Comparison of ENCODE assay signal across 31 mouse cellular contexts in genomic region chr3:58924027-58924426, GRCm38 (mm10). TPM values are rescaled to one million over a fixed set of nuclear protein-coding genes. Genes with fewer than 3 reads are reported as not detected.
DNase-seq lines count a peak whose midpoint lies in the region; ATAC-seq and TF ChIP-seq lines count a peak whose summit lies in the region.
"Had no signal": no experiment of that assay in that cellular context is flagged by ENCODE, and none has a peak within 500 bp of the region (broad histone marks: within the 10 kb centered on the region; RNA-seq: fewer than 3 reads in every experiment).

No protein-coding gene starts in this region.

- no peak overlapping the region for H3K9ac ChIP-seq in kidney, embryonic 15.5 days
- H3K9ac ChIP-seq in midbrain, embryonic 14.5 days (replicated peaks; ENCODE audit: low read length) = no peak overlapping the region
- no peak overlapping the region for H3K9ac ChIP-seq in midbrain, embryonic 16.5 days (ENCODE audit: low read depth, low read length)
- H3K9ac ChIP-seq: embryonic facial prominence, embryonic 15.5 days; forebrain, postnatal 0 days; heart, embryonic 13.5 days; hindbrain, embryonic 12.5 days; liver, embryonic 15.5 days; neural tube, embryonic 12.5 days had no signal

- ATAC-seq in kidney, embryonic 15.5 days (replicated peaks; ENCODE audit: low FRiP score) = 0 out of 2 replicates have a peak, but pooled peaks have one; percentile 23
- ATAC-seq in midbrain, embryonic 14.5 days (ENCODE audit: low FRiP score, low TSS enrichment) = no peak
- no peak for ATAC-seq in midbrain, embryonic 16.5 days
- ATAC-seq: forebrain, postnatal 0 days had no signal

- H3K36me3 ChIP-seq in kidney, embryonic 15.5 days = no peaks in the 10 kb centered on the region
- no peaks in the 10 kb centered on the region for H3K36me3 ChIP-seq in midbrain, embryonic 14.5 days (ENCODE audit: control insufficient read depth, insufficient read depth, low read length)
- H3K36me3 ChIP-seq in midbrain, embryonic 16.5 days (ENCODE audit: control insufficient read depth, insufficient read depth, low read length) = no peaks in the 10 kb centered on the region
- H3K36me3 ChIP-seq: embryonic facial prominence, embryonic 15.5 days; heart, embryonic 13.5 days; hindbrain, embryonic 12.5 days; limb, embryonic 10.5 days; liver, embryonic 15.5 days; neural tube, embryonic 12.5 days had no signal

- no peak overlapping the region for H3K4me3 ChIP-seq in cerebellum, adult 2 months (replicated peaks; ENCODE audit: insufficient read depth, low read depth, low read length)
- no peak overlapping the region for H3K4me3 ChIP-seq in kidney, embryonic 15.5 days (replicated peaks)
- no peak overlapping the region for H3K4me3 ChIP-seq in midbrain, embryonic 14.5 days (replicated peaks; ENCODE audit: low read depth, low read length)
- no peak overlapping the region for H3K4me3 ChIP-seq in midbrain, embryonic 16.5 days (ENCODE audit: low read depth, low read length)
- H3K4me3 ChIP-seq: embryonic facial prominence, embryonic 15.5 days; heart, adult 2 months; heart, embryonic 13.5 days; hindbrain, embryonic 12.5 days; left cerebral cortex, adult 2 months; limb, embryonic 10.5 days; liver, embryonic 15.5 days; neural tube, embryonic 12.5 days had no signal

- no peak for TF ChIP-seq CTCF in cerebellum, adult 2 months (IDR thresholded peaks at IDR 0.05; ENCODE audit: borderline replicate concordance, insufficient read depth, low read depth, low read length)

- H3K4me1 ChIP-seq in cerebellum, adult 2 months (ENCODE audit: control insufficient read depth, insufficient read depth, low read length) = no peaks in the 10 kb centered on the region
- H3K4me1 ChIP-seq in kidney, embryonic 15.5 days = peaks cover 10% of the 10 kb centered on the region; the same call in 1 of the 2 replicates
- no peaks in the 10 kb centered on the region for H3K4me1 ChIP-seq in midbrain, embryonic 14.5 days (ENCODE audit: control insufficient read depth, insufficient read depth, low read length)
- no peaks in the 10 kb centered on the region for H3K4me1 ChIP-seq in midbrain, embryonic 16.5 days (ENCODE audit: control insufficient read depth, insufficient read depth, low read length)
- H3K4me1 ChIP-seq: embryonic facial prominence, embryonic 15.5 days; heart, embryonic 13.5 days; hindbrain, embryonic 12.5 days; liver, embryonic 15.5 days; neural tube, embryonic 12.5 days had no signal

- H3K9me3 ChIP-seq in kidney, embryonic 15.5 days (replicated peaks) = no peaks in the 10 kb centered on the region
- H3K9me3 ChIP-seq in midbrain, embryonic 14.5 days (ENCODE audit: control insufficient read depth, low read length) = no peaks in the 10 kb centered on the region
- no peaks in the 10 kb centered on the region for H3K9me3 ChIP-seq in midbrain, embryonic 16.5 days (replicated peaks; ENCODE audit: control insufficient read depth, low read length, poor library complexity, severe bottlenecking)
- H3K9me3 ChIP-seq: embryonic facial prominence, embryonic 15.5 days; limb, embryonic 10.5 days; liver, embryonic 15.5 days had no signal

- peak; percentile 59 for DNase-seq in cerebellum, postnatal 10 days
- no peak for DNase-seq in cerebellum, adult 2 months
- DNase-seq in kidney, postnatal 36 days = no peak
- DNase-seq in midbrain, embryonic 14.5 days = peak; percentile 23
- no peak for DNase-seq in embryo, embryonic 10.5 days (ENCODE audit: low spot score)
- DNase-seq: adrenal gland, postnatal 25 days; cerebellum, adult 9-11 months; embryo, embryonic 11 days; forebrain, postnatal 0 days; gastrocnemius, postnatal 36 days; heart, adult 2 months; heart, postnatal 14 days; kidney, adult 2 months; layer of hippocampus, adult 9-11 months; liver; right cerebral cortex, adult 18-20 months; right cerebral cortex, postnatal 4 days; thymus, postnatal 25 days had no signal

- H3K4me2 ChIP-seq in kidney, embryonic 15.5 days = no peak overlapping the region
- no peak overlapping the region for H3K4me2 ChIP-seq in midbrain, embryonic 14.5 days (ENCODE audit: low read length)
- H3K4me2 ChIP-seq in midbrain, embryonic 16.5 days (ENCODE audit: low read length) = no peak overlapping the region
- H3K4me2 ChIP-seq: embryonic facial prominence, embryonic 15.5 days; heart, embryonic 13.5 days; hindbrain, embryonic 12.5 days; liver, embryonic 15.5 days; neural tube, embryonic 12.5 days had no signal

- no peak for TF ChIP-seq POLR2A in cerebellum, adult 2 months (IDR thresholded peaks at IDR 0.05; ENCODE audit: borderline replicate concordance, insufficient read depth, low read length)

- no peak overlapping the region for H3K27ac ChIP-seq in cerebellum, adult 2 months (ENCODE audit: insufficient read depth, low read length)
- no peak overlapping the region for H3K27ac ChIP-seq in kidney, embryonic 15.5 days
- H3K27ac ChIP-seq in midbrain, embryonic 14.5 days (replicated peaks; ENCODE audit: low read depth, low read length) = no peak overlapping the region
- H3K27ac ChIP-seq in midbrain, embryonic 16.5 days (ENCODE audit: low read length) = no peak overlapping the region
- H3K27ac ChIP-seq: embryonic facial prominence, embryonic 15.5 days; heart, adult 2 months; heart, embryonic 13.5 days; hindbrain, embryonic 12.5 days; left cerebral cortex, adult 2 months; limb, embryonic 10.5 days; liver, embryonic 15.5 days; macrophage; neural tube, embryonic 12.5 days had no signal

- H3K27me3 ChIP-seq in cerebellum, adult 2 months (ENCODE audit: control insufficient read depth, insufficient read depth, low read length) = no peaks in the 10 kb centered on the region
- H3K27me3 ChIP-seq in kidney, embryonic 15.5 days = no peaks in the 10 kb centered on the region
- no peaks in the 10 kb centered on the region for H3K27me3 ChIP-seq in midbrain, embryonic 14.5 days (ENCODE audit: control insufficient read depth, insufficient read depth, low read length)
- no peaks in the 10 kb centered on the region for H3K27me3 ChIP-seq in midbrain, embryonic 16.5 days (ENCODE audit: control insufficient read depth, insufficient read depth, low read depth, low read length)
- H3K27me3 ChIP-seq: embryonic facial prominence, embryonic 15.5 days; heart, embryonic 13.5 days; hindbrain, embryonic 12.5 days; liver, embryonic 15.5 days; neural tube, embryonic 12.5 days had no signal

- 31% methylated on average over 7 of the region's 7 CpGs for WGBS in cerebellum, adult 2 months
- WGBS in kidney, embryonic 15.5 days = 40% methylated on average over 7 of the region's 7 CpGs
- 46% methylated on average over 7 of the region's 7 CpGs for WGBS in midbrain, embryonic 14.5 days
- WGBS in midbrain, embryonic 16.5 days = 57% methylated on average over 7 of the region's 7 CpGs

RNA-seq across cellular contexts. Expression of gene Clrn1, which starts 38.9 kb away (rescaled TPM):
- 0.61 and 0.81 TPM in 2 replicates for polyA plus RNA-seq in cerebellum, adult 2 months (2012; rRNA removed)
- 3.7 and 4.6 TPM in 2 replicates for polyA plus RNA-seq in kidney, embryonic 15.5 days (2015; fragmentation: Nextera tagmentation; extraction: Ambion mirVana)
- 0.51 and 0.63 TPM in 2 replicates for polyA plus RNA-seq in midbrain, embryonic 14.5 days (2014; fragmentation: Nextera tagmentation; extraction: Ambion mirVana)
- 0.95 and 1.0 TPM in 2 replicates for polyA plus RNA-seq in midbrain, embryonic 16.5 days (2015; fragmentation: Nextera tagmentation; extraction: Ambion mirVana)
- polyA plus RNA-seq: heart, adult 2 months; intestine, embryonic 14.5 days; kidney, adult 2 months; large intestine, adult 2 months; liver, embryonic 15.5 days; macrophage; stomach, embryonic 14.5 days had no signal

Comparison
In these comparisons a context has a peak if more than half of its experiments do, and no peak if none do; other contexts are left out.
1. DNase-seq: peak in cerebellum, postnatal 10 days (2 of 2) and midbrain, embryonic 14.5 days (single experiment); none in cerebellum, adult 2 months (0 of 2), kidney, postnatal 36 days (0 of 2) and embryo, embryonic 10.5 days (single experiment).